Mouse (Mus musculus): Measurements from ENCODE around the gene Sc5d. TPM values are rescaled to one million over a fixed set of nuclear protein-coding genes. Genes with fewer than 3 reads are reported as not detected.

Gene Sc5d
- polyA plus RNA-seq, 1 experiment, result 23.3 TPM

DNA sequence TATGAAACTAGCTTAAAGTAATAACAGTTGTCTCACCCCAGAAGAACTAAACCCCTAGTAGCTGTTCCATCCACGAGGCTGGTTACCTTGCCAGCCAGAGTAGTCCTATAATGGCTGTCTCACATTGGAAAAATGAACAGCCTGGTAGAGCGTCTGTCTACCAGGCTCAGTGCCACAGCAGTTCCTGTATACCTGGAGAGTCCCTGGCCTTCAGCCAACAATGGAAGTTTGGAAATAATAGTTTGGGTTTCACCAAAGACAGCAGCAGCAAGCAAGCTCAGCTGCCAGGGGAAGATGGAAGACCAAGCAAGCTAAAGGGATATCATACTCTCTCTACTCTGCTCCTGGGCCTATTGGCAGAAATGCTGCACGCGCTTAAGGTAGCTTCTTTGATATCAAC lies 1.3 kb upstream of the Sc5d start:
- Histone ChIP-seq H3K4me1 (ENCODE audit: control insufficient read depth, insufficient read depth, low read length) (0 out of 2 replicates have a peak, but pooled peaks cover 2% of the 10 kb centered on the region), H3K36me3 (ENCODE audit: control insufficient read depth, insufficient read depth, low read length) (no peaks in the 10 kb centered on the region), H3K27me3 (ENCODE audit: control insufficient read depth, insufficient read depth, low read length) (no peaks in the 10 kb centered on the region), H3K4me3 (ENCODE audit: control insufficient read depth, low read depth, low read length) (no peak overlapping the region), H3K27ac (ENCODE audit: control insufficient read depth, insufficient read depth, low read depth, low read length) (no peak overlapping the region)
- TF ChIP-seq POLR2A (IDR thresholded peaks at IDR 0.05; ENCODE audit: control insufficient read depth, low read depth, low read length), result no peak
- TF ChIP-seq CTCF (IDR thresholded peaks at IDR 0.05; ENCODE audit: control insufficient read depth, insufficient read depth, insufficient replicate concordance, low read depth, low read length), result no peak

GRCm38 (mm10) chr9:42263709-42264111 lies 346 bp downstream of the Sc5d start:
- 0 out of 2 replicates have a peak, but pooled peaks cover 2% of the 10 kb centered on the region for H3K4me1 ChIP-seq (ENCODE audit: control insufficient read depth, insufficient read depth, low read length)
- peak overlapping the region; percentile 63 for H3K27ac ChIP-seq (ENCODE audit: control insufficient read depth, insufficient read depth, low read depth, low read length)
- H3K27me3 ChIP-seq (ENCODE audit: control insufficient read depth, insufficient read depth, low read length), result no peaks in the 10 kb centered on the region
- H3K4me3 ChIP-seq (ENCODE audit: control insufficient read depth, low read depth, low read length), result peak overlapping the region; percentile 86
- TF ChIP-seq POLR2A (IDR thresholded peaks at IDR 0.05; ENCODE audit: control insufficient read depth, low read depth, low read length), result no peak
- TF ChIP-seq CTCF (IDR thresholded peaks at IDR 0.05; ENCODE audit: control insufficient read depth, insufficient read depth, insufficient replicate concordance, low read depth, low read length), result no peak
- H3K36me3 ChIP-seq (ENCODE audit: control insufficient read depth, insufficient read depth, low read length), result no peaks in the 10 kb centered on the region

DNA sequence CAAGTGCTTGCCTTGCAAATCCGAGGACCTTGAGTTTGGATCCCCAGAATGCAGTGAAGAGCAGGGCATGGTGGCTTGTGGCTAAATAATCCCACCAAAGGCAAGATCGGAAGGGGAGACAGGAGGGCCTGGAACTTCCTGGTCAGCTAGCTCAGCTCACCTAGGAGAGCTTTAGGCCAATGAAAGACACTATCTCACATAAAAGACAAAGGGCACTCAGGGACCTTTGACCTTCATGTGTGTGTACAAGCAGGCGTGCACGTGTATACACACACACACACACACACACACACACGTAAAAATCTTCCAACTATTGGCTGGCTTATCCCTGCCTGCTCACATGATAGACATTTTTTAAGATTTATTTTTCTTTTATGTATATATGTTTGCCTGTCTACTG lies 3.6 kb downstream of the Sc5d start:
- H3K4me3 ChIP-seq (ENCODE audit: control insufficient read depth, low read depth, low read length), result no peak overlapping the region
- 0 out of 2 replicates have a peak, but pooled peaks cover 2% of the 10 kb centered on the region for H3K4me1 ChIP-seq (ENCODE audit: control insufficient read depth, insufficient read depth, low read length)
- H3K27me3 ChIP-seq (ENCODE audit: control insufficient read depth, insufficient read depth, low read length), result no peaks in the 10 kb centered on the region
- H3K36me3 ChIP-seq (ENCODE audit: control insufficient read depth, insufficient read depth, low read length), result no peaks in the 10 kb centered on the region; the same call in 1 of the 2 replicates
- H3K27ac ChIP-seq (ENCODE audit: control insufficient read depth, insufficient read depth, low read depth, low read length), result no peak overlapping the region
- TF ChIP-seq CTCF (IDR thresholded peaks at IDR 0.05; ENCODE audit: control insufficient read depth, insufficient read depth, insufficient replicate concordance, low read depth, low read length), result no peak
- TF ChIP-seq POLR2A (IDR thresholded peaks at IDR 0.05; ENCODE audit: control insufficient read depth, low read depth, low read length), result no peak

DNA sequence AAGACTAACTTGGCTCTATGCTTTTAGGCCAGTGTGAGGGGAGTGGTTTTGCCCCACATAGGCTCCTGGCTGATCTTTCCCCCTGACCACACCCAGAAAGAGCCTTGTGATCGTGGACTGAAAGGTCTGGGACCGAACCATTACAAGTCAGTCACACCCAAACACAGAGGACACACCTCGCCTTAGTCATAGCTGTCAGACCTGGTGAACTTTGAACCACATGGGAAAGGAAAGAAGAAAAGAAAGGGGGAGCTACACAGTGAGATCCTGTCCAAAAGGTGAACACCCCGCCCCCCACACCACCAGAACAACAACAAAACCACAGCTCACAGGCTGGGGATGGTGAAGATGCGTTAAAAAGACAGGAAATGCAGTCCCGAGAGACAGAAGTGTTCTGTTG lies 14.9 kb downstream of the Sc5d start:
- TF ChIP-seq POLR2A (IDR thresholded peaks at IDR 0.05; ENCODE audit: control insufficient read depth, low read depth, low read length) (no peak), CTCF (IDR thresholded peaks at IDR 0.05; ENCODE audit: control insufficient read depth, insufficient read depth, insufficient replicate concordance, low read depth, low read length) (no peak)
- Histone ChIP-seq H3K4me3 (ENCODE audit: control insufficient read depth, low read depth, low read length) (no peak overlapping the region), H3K27ac (ENCODE audit: control insufficient read depth, insufficient read depth, low read depth, low read length) (no peak overlapping the region), H3K4me1 (ENCODE audit: control insufficient read depth, insufficient read depth, low read length) (no peaks in the 10 kb centered on the region), H3K27me3 (ENCODE audit: control insufficient read depth, insufficient read depth, low read length) (no peaks in the 10 kb centered on the region), H3K36me3 (ENCODE audit: control insufficient read depth, insufficient read depth, low read length) (no peaks in the 10 kb centered on the region)

DNA sequence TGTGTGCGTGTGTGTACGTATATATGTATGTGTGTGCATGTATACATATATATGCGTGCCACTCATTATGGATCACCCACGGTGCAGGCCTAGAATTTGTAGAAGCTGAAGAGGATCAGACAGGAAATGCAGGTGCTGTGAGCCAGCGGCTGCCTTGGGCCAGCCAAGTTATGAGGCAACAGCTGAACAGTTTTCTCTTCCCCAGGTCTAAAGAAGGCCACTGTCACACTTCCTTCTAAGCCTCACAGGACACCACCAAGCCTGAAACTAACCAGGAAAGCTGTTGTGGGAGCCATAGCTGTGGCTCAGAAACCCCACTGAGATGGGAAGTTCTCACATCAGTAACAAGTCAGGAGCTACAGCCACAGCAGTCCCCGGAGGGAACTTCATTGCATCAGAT lies 17.4 kb downstream of the Sc5d start:
- TF ChIP-seq POLR2A (IDR thresholded peaks at IDR 0.05; ENCODE audit: control insufficient read depth, low read depth, low read length) (no peak), CTCF (IDR thresholded peaks at IDR 0.05; ENCODE audit: control insufficient read depth, insufficient read depth, insufficient replicate concordance, low read depth, low read length) (no peak)
- H3K4me3 ChIP-seq (ENCODE audit: control insufficient read depth, low read depth, low read length), result no peak overlapping the region
- H3K27ac ChIP-seq (ENCODE audit: control insufficient read depth, insufficient read depth, low read depth, low read length), result no peak overlapping the region
- no peaks in the 10 kb centered on the region for H3K27me3 ChIP-seq (ENCODE audit: control insufficient read depth, insufficient read depth, low read length)
- no peaks in the 10 kb centered on the region for H3K4me1 ChIP-seq (ENCODE audit: control insufficient read depth, insufficient read depth, low read length)
- H3K36me3 ChIP-seq (ENCODE audit: control insufficient read depth, insufficient read depth, low read length), result no peaks in the 10 kb centered on the region

DNA sequence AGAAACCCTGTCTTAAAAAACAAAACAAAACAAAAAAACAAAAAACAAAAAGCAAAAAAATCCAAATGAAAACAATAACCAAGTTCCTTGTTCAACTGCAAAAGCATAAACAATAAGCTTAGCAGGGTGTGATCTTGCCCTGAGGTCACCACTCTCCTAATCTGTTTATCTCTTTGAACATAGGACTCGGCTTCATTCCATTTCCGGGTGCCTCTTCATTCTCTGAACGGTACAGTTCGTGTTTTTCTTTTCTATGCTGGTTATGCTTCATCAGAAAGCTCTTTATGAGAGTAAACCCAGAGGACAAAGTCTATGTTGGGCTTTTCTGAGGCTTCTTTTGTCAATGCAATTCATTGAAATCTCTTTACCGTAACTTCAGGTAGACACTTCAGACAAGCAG lies 19.9 kb downstream of the Sc5d start:
- Histone ChIP-seq H3K27me3 (ENCODE audit: control insufficient read depth, insufficient read depth, low read length) (no peaks in the 10 kb centered on the region), H3K36me3 (ENCODE audit: control insufficient read depth, insufficient read depth, low read length) (no peaks in the 10 kb centered on the region), H3K4me3 (ENCODE audit: control insufficient read depth, low read depth, low read length) (no peak overlapping the region), H3K27ac (ENCODE audit: control insufficient read depth, insufficient read depth, low read depth, low read length) (no peak overlapping the region), H3K4me1 (ENCODE audit: control insufficient read depth, insufficient read depth, low read length) (no peaks in the 10 kb centered on the region)
- TF ChIP-seq POLR2A (IDR thresholded peaks at IDR 0.05; ENCODE audit: control insufficient read depth, low read depth, low read length) (no peak), CTCF (IDR thresholded peaks at IDR 0.05; ENCODE audit: control insufficient read depth, insufficient read depth, insufficient replicate concordance, low read depth, low read length) (no peak)

DNA sequence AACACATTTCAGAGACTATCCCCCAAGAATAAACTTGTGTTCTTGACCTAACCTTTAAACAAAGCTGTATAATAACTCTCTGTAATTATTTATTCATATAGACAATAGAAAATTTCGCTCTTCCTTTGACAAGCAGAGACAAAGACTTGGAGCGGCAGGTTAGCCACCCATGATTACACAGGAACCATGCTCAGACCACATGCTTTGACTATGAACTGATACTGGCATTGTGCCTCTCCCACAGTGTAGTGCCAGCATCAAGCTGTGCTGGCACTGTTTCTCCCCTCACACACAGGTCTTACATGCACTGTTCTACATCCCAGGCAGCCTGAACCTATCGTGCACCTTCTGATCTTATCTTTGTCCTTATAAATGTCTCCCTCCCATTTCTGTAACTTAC lies 23.0 kb downstream of the Sc5d start:
- Histone ChIP-seq H3K4me3 (ENCODE audit: control insufficient read depth, low read depth, low read length) (no peak overlapping the region), H3K4me1 (ENCODE audit: control insufficient read depth, insufficient read depth, low read length) (no peaks in the 10 kb centered on the region), H3K27ac (ENCODE audit: control insufficient read depth, insufficient read depth, low read depth, low read length) (no peak overlapping the region), H3K36me3 (ENCODE audit: control insufficient read depth, insufficient read depth, low read length) (no peaks in the 10 kb centered on the region), H3K27me3 (ENCODE audit: control insufficient read depth, insufficient read depth, low read length) (no peaks in the 10 kb centered on the region)
- TF ChIP-seq CTCF (IDR thresholded peaks at IDR 0.05; ENCODE audit: control insufficient read depth, insufficient read depth, insufficient replicate concordance, low read depth, low read length), result no peak
- TF ChIP-seq POLR2A (IDR thresholded peaks at IDR 0.05; ENCODE audit: control insufficient read depth, low read depth, low read length), result no peak

GRCm38 (mm10) chr9:42240583-42240992 lies 23.5 kb downstream of the Sc5d start:
- Histone ChIP-seq H3K36me3 (ENCODE audit: control insufficient read depth, insufficient read depth, low read length) (no peaks in the 10 kb centered on the region), H3K4me3 (ENCODE audit: control insufficient read depth, low read depth, low read length) (no peak overlapping the region), H3K27me3 (ENCODE audit: control insufficient read depth, insufficient read depth, low read length) (no peaks in the 10 kb centered on the region), H3K4me1 (ENCODE audit: control insufficient read depth, insufficient read depth, low read length) (no peaks in the 10 kb centered on the region), H3K27ac (ENCODE audit: control insufficient read depth, insufficient read depth, low read depth, low read length) (no peak overlapping the region)
- TF ChIP-seq POLR2A (IDR thresholded peaks at IDR 0.05; ENCODE audit: control insufficient read depth, low read depth, low read length) (no peak), CTCF (IDR thresholded peaks at IDR 0.05; ENCODE audit: control insufficient read depth, insufficient read depth, insufficient replicate concordance, low read depth, low read length) (no peak)

Data from testis, adult 2 months (tissue).